Mouse (Mus musculus): ENCODE measurements around the gene Gm49320. TPM values are rescaled to one million over a fixed set of nuclear protein-coding genes. Genes with fewer than 3 reads are reported as not detected.
"Not testable (repeated sequence)": the region's sequence is repeated elsewhere in the genome, so short reads cannot be mapped to it uniquely, and the experiment has no call there.

The Gm49320 gene
- total and polyA plus RNA-seq, 2 experiments from 2014 or later: 0.74 TPM; not detected in 1

GRCm38 (mm10) chr8:4252116-4252760, 13.6 kb downstream of the Gm49320 start:
- H3K9me3 ChIP-seq (ENCODE audit: low read length): no peaks in the 10 kb centered on the region
- TF ChIP-seq CTCF (IDR thresholded peaks at IDR 0.05; ENCODE audit: low read depth): no peak
- H3K27me3 ChIP-seq (ENCODE audit: insufficient read depth, low read length): no peaks in the 10 kb centered on the region
- peak overlapping the region; percentile 66 for H3K4me2 ChIP-seq (ENCODE audit: low read depth, low read length)
- no peak for DNase-seq (ENCODE audit: low spot score)
- 44% methylated on average over 8 of the region's 8 CpGs for WGBS
- H3K4me1 ChIP-seq (ENCODE audit: insufficient read depth, low read length): peaks cover 9% of the 10 kb centered on the region
- peak overlapping the region; percentile 73 for H3K9ac ChIP-seq (replicated peaks; ENCODE audit: low read length)
- H3K4me3 ChIP-seq (ENCODE audit: low read length): peak overlapping the region; percentile 68
- H3K36me3 ChIP-seq (ENCODE audit: insufficient read depth, low read length): peaks cover 31% of the 10 kb centered on the region; the same call in 1 of the 2 replicates
- H3K27ac ChIP-seq: peak overlapping the region; percentile 94
- no peak for ATAC-seq

DNA sequence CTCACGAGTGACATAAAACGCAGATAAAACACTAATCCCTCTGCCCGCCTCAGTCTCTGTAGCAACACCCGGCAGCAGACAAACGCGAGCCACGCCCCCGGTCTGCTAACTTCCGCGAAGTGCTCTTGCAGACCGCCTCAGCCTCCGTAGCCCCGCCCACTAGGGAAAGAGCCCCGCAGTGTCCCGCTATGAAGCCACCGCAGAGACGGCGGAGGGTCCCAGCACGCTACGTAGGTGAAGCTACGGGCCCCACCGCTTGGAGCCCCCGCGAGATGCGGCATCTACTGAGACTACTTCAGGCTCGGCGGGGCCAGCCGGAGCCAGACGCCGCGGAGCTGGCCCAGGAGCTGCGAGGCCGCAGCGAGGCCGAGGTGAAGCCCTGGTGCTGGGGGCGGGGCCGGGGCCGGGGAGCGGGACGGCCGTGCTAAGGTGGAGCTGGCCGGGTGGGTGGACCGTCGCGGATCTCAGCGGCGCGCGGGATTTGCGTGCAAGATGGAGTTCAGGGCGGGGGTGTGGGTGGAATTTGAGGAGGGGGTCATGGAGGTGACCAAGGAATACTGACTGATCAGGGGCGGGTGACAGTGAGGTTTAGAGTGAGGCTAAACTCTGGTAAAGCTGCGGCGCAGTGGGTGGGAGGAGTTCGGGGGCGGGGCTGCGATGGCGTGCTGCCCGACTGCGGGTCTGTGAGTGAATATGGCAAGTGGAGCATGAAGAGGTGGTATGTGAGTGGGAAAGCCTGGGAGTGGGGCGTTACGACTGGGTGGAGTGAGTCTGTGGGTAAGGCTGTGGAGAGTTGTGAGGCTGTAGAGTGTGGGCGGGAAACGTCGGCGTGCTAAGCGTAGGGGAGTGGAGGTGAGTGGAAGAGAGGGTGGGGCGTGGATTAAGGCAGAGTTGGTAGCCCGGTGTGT, 14.5 kb downstream of the Gm49320 start, which contains the start of gene Snapc2:
Snapc2 (plus strand) TSS at position 147 of the 908 bp plus-strand sequence.
- peak; percentile 98 for DNase-seq (ENCODE audit: low spot score)
- Histone ChIP-seq H3K36me3 (ENCODE audit: insufficient read depth, low read length) (peaks cover 24% of the 10 kb centered on the region; the same call in 1 of the 2 replicates), H3K4me3 (ENCODE audit: low read length) (peak within 1 kb of the TSS; percentile 68), H3K4me2 (ENCODE audit: low read depth, low read length) (peak within 1 kb of the TSS; percentile 66), H3K9me3 (ENCODE audit: low read length) (no peaks in the 10 kb centered on the region), H3K9ac (replicated peaks; ENCODE audit: low read length) (peak within 1 kb of the TSS; percentile 73), H3K27ac (peak within 1 kb of the TSS; percentile 94), H3K27me3 (ENCODE audit: insufficient read depth, low read length) (no peaks in the 10 kb centered on the region), H3K4me1 (ENCODE audit: insufficient read depth, low read length) (peaks cover 18% of the 10 kb centered on the region)
- under 1% methylated on average over 68 of the region's 69 CpGs for WGBS
- TF ChIP-seq CTCF (IDR thresholded peaks at IDR 0.05; ENCODE audit: low read depth): no peak
- peak; percentile 87 for ATAC-seq

DNA sequence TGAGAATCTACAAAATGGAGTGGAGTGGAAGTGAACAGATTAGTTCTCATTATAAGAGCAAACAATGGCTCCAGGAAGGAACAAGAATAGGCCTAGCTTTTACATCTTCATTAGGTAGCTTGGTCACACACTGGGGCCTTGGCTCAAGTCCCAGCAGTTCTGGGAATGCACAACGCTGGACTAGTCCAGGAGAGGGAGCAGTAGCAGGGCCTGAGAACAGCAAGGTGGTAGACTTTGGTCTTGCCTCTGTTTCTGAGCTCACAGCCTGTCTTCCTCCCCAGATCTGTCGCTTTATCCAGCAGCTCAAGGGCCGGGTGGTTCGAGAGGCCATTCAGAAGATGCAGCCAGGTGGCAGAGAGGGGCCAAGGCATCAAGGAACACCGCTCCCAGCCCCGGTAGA, 15.3 kb downstream of the Gm49320 start:
- H3K36me3 ChIP-seq (ENCODE audit: insufficient read depth, low read length): peaks cover 22% of the 10 kb centered on the region; the same call in 1 of the 2 replicates
- 53% methylated on average over 6 of the region's 6 CpGs for WGBS
- DNase-seq (ENCODE audit: low spot score) (peak; percentile 91), ATAC-seq (peak; percentile 5; the same call in 1 of the 2 replicates)
- H3K4me2 ChIP-seq (ENCODE audit: low read depth, low read length): peak overlapping the region; percentile 66
- peak overlapping the region; percentile 68 for H3K4me3 ChIP-seq (ENCODE audit: low read length)
- peaks cover 18% of the 10 kb centered on the region for H3K4me1 ChIP-seq (ENCODE audit: insufficient read depth, low read length)
- peak; percentile 77 for TF ChIP-seq CTCF (IDR thresholded peaks at IDR 0.05; ENCODE audit: low read depth)
- H3K9me3 ChIP-seq (ENCODE audit: low read length): no peaks in the 10 kb centered on the region
- peak overlapping the region; percentile 94 for H3K27ac ChIP-seq
- no peaks in the 10 kb centered on the region for H3K27me3 ChIP-seq (ENCODE audit: insufficient read depth, low read length)
- peak overlapping the region; percentile 73 for H3K9ac ChIP-seq (replicated peaks; ENCODE audit: low read length)

- 83% methylated on average over 7 of the region's 7 CpGs for WGBS
Observed at GRCm38 (mm10) chr8:4255471-4255870, 16.8 kb downstream of the Gm49320 start.

GRCm38 (mm10) chr8:4256911-4257310, 18.2 kb downstream of the Gm49320 start:
- Histone ChIP-seq H3K27me3 (ENCODE audit: insufficient read depth, low read length) (no peaks in the 10 kb centered on the region), H3K4me3 (ENCODE audit: low read length) (no peak overlapping the region), H3K27ac (0 out of 2 replicates have a peak overlapping the region, but pooled peaks have one; percentile 94), H3K36me3 (ENCODE audit: insufficient read depth, low read length) (peaks cover 36% of the 10 kb centered on the region; the same call in 1 of the 2 replicates), H3K4me1 (ENCODE audit: insufficient read depth, low read length) (peaks cover 18% of the 10 kb centered on the region), H3K4me2 (ENCODE audit: low read depth, low read length) (peak overlapping the region; percentile 74), H3K9me3 (ENCODE audit: low read length) (no peaks in the 10 kb centered on the region), H3K9ac (replicated peaks; ENCODE audit: low read length) (peak overlapping the region; percentile 18)
- 19% methylated on average over 4 of the region's 4 CpGs for WGBS
- TF ChIP-seq CTCF (IDR thresholded peaks at IDR 0.05; ENCODE audit: low read depth): no peak
- DNase-seq (ENCODE audit: low spot score): peak; percentile 48
- no peak for ATAC-seq

More at GRCm38 (mm10) chr8:4255471-4255870, 16.8 kb downstream of the Gm49320 start:
- not testable (repeated sequence) for H3K9me3 ChIP-seq (ENCODE audit: low read length); H3K4me2 ChIP-seq (ENCODE audit: low read depth, low read length); H3K27me3 ChIP-seq (ENCODE audit: insufficient read depth, low read length); ATAC-seq; DNase-seq (ENCODE audit: low spot score); H3K9ac ChIP-seq (replicated peaks; ENCODE audit: low read length); H3K27ac ChIP-seq; H3K4me3 ChIP-seq (ENCODE audit: low read length)
- Histone ChIP-seq H3K4me1 (ENCODE audit: insufficient read depth, low read length) (peaks cover 18% of the 10 kb centered on the region), H3K36me3 (ENCODE audit: insufficient read depth, low read length) (peaks cover 26% of the 10 kb centered on the region; the same call in 1 of the 2 replicates)

- Histone ChIP-seq H3K4me3 (ENCODE audit: low read length) (peak overlapping the region; percentile 76), H3K27ac (peak overlapping the region; percentile 94; the same call in 1 of the 2 replicates), H3K4me1 (ENCODE audit: insufficient read depth, low read length) (peaks cover 18% of the 10 kb centered on the region), H3K36me3 (ENCODE audit: insufficient read depth, low read length) (peaks cover 40% of the 10 kb centered on the region; the same call in 1 of the 2 replicates), H3K9ac (replicated peaks; ENCODE audit: low read length) (peak overlapping the region; percentile 90; the same call in 1 of the 2 replicates), H3K9me3 (ENCODE audit: low read length) (no peaks in the 10 kb centered on the region), H3K27me3 (ENCODE audit: insufficient read depth, low read length) (no peaks in the 10 kb centered on the region), H3K4me2 (ENCODE audit: low read depth, low read length) (peak overlapping the region; percentile 74)
- ATAC-seq (no peak), DNase-seq (ENCODE audit: low spot score) (no peak)
- WGBS: 58% methylated on average over 4 of the region's 4 CpGs
- no peak for TF ChIP-seq CTCF (IDR thresholded peaks at IDR 0.05; ENCODE audit: low read depth)
Observed at GRCm38 (mm10) chr8:4257350-4257749, 18.7 kb downstream of the Gm49320 start.
